Mouse (Mus musculus) embryonic fibroblast, embryonic 13.5 days (primary cell): ENCODE measurements around the gene Efhd2.

ENCODE experiments used
- CTCF ChIP-seq: IDR thresholded peaks from 2 replicates; pipeline ENCODE4 v1.5.1; 2011; ENCODE audit warnings: mild to moderate bottlenecking, control low read depth, low read length, moderate library complexity, borderline replicate concordance; ENCODE audit not compliant: insufficient read depth
- POLR2A ChIP-seq: IDR thresholded peaks from 2 replicates; pipeline ENCODE4 v1.6.1; 2011; ENCODE audit warnings: low read depth, mild to moderate bottlenecking, control low read depth, low read length, moderate library complexity

DNA sequence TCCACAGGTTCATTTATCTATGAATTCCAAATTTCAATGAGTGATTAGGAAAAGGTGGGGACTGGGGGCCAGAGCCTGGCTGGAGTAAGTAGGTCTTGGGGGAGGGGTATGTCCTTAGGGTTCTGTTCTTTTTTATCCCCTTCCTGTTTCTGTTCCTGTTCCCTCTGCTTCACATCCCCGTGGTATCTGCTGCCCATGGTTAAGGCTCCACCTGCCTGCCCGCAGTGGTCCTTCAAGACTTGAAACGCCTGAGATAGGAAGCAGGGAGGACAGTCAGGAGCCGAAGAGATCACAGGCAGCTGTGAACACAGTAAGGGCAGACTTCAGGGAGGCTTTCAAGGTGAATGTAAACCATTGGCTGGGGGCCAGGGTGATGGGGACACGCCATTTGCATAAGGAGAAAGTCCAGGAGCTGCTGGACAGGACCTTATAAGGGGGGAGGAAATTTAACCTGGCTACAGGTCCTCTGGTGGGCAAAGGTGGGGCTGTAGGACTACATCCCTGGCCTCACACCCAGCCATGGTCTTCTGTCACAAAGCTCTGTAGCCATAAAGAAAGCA, 40.1 kb downstream of the Efhd2 start:
- TF ChIP-seq POLR2A (no peak), CTCF (no peak)
